Mouse (Mus musculus): ENCODE measurements around the gene Pabpn1l.
"Not testable (repeated sequence)": the region's sequence is repeated elsewhere in the genome, so short reads cannot be mapped to it uniquely, and the experiment has no call there.

GRCm38 (mm10) chr8:122573176-122573575 lies 49.4 kb downstream of the Pabpn1l start:
- not testable (repeated sequence) for TF ChIP-seq CTCF (IDR thresholded peaks at IDR 0.05; ENCODE audit: control insufficient read depth, insufficient read depth, insufficient replicate concordance, low read depth, low read length); POLR2A (IDR thresholded peaks at IDR 0.05; ENCODE audit: control insufficient read depth, low read depth, low read length)
